Mouse (Mus musculus): ENCODE data around the gene Ndufaf3. TPM values are rescaled to one million over a fixed set of nuclear protein-coding genes. Genes with fewer than 3 reads are reported as not detected.
A peak's percentile ranks its signal among the peaks of the same experiment; 100 is the strongest.

Ndufaf3 gene
- polyA plus RNA-seq, 1 experiment from 2014 or later: 65.9 TPM

DNA sequence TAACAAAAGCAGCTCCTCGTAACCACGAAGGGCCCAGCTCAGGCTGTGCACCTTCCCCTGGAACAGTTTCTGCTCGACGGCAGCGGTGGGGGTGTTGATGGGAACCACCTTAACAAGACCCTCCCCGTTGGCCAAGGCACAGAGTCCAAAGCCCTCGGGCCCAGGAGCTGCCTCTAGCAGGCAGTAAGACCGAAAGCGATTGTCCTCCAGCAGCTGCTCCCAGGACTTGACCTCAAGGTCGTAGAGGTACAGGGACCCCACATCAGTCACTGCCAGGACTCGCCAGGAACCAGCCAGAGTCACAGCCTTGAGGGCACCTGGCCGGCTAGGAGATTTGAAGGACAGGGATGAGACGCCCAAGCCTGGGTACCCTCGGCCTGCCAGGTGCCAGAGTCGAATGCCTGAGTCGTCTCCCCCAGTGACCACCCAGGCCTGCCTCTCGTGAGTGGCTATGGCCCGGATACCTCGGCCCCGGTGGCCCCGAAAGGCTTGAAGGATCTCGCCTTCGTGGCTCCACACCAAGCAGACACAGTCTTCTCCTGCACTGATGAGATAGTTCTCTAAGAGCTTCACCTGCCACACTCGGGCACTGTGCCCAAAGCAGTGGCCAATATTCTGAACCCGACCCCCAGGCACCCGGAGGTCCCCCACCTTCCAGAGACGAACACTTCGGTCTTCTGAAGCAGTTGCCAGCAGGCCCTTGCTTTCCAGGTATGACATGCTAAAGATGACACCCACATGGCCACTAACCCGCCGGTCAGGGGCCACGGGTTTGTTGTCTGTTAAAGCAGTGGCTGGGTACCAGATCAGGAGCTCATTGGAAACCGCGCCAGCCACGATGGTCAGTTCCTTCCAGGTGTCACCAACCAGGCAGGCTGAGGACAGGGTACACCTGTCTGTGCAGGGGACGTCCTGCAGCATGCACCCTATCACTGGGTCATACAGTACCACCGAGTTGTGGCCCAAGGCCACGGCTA lies 8.4 kb upstream of the Ndufaf3 start:
- no peak overlapping the region for H3K4me3 ChIP-seq (ENCODE audit: low read length)
- peaks cover 27% of the 10 kb centered on the region for H3K36me3 ChIP-seq (ENCODE audit: control insufficient read depth, insufficient read depth)
- H3K27ac ChIP-seq (ENCODE audit: low read length): no peak overlapping the region
- peaks cover 27% of the 10 kb centered on the region for H3K4me1 ChIP-seq (ENCODE audit: control insufficient read depth, insufficient read depth, low read length)
- H3K27me3 ChIP-seq (ENCODE audit: control insufficient read depth, insufficient read depth, low read length): no peaks in the 10 kb centered on the region
- no peak for ATAC-seq (replicated peaks; ENCODE audit: extremely low read depth, insufficient read depth, low FRiP score)
- no peaks in the 10 kb centered on the region for H3K9me3 ChIP-seq (replicated peaks; ENCODE audit: control insufficient read depth, low read length)
- WGBS: 83% methylated on average over 37 of the region's 37 CpGs
- H3K9ac ChIP-seq (ENCODE audit: low read length): 0 out of 2 replicates have a peak overlapping the region, but pooled peaks have one; percentile 1
- no peak overlapping the region for H3K4me2 ChIP-seq (ENCODE audit: low read depth, low read length)

DNA sequence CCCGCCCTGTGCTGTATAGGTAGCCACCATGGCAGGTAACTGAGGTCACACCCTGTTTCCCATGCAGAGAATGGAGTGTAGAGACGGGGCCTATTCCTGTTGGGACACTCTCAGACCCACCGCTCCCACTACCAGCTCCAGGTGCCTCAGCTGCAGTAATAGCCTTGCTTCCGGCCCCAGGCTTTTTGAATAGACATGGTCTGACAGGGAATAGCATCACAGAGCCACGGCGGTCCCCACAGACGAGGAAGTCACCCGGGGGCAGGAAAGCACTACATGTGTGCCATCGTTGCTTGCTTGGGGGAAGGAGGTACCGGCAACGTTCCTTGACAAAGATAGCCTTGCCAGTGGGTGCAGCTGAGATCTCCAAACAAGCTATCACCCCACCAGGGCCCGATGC lies 7.7 kb upstream of the Ndufaf3 start:
- Histone ChIP-seq H3K36me3 (ENCODE audit: control insufficient read depth, insufficient read depth) (peaks cover 27% of the 10 kb centered on the region), H3K4me2 (ENCODE audit: low read depth, low read length) (no peak overlapping the region), H3K27me3 (ENCODE audit: control insufficient read depth, insufficient read depth, low read length) (no peaks in the 10 kb centered on the region), H3K4me3 (ENCODE audit: low read length) (no peak overlapping the region), H3K9ac (ENCODE audit: low read length) (no peak overlapping the region), H3K4me1 (ENCODE audit: control insufficient read depth, insufficient read depth, low read length) (peaks cover 32% of the 10 kb centered on the region), H3K9me3 (replicated peaks; ENCODE audit: control insufficient read depth, low read length) (no peaks in the 10 kb centered on the region), H3K27ac (ENCODE audit: low read length) (no peak overlapping the region)
- 86% methylated on average over 12 of the region's 12 CpGs for WGBS
- no peak for ATAC-seq (replicated peaks; ENCODE audit: extremely low read depth, insufficient read depth, low FRiP score)

- Histone ChIP-seq H3K4me3 (ENCODE audit: low read length) (no peak overlapping the region), H3K27ac (ENCODE audit: low read length) (no peak overlapping the region), H3K4me1 (ENCODE audit: control insufficient read depth, insufficient read depth, low read length) (peaks cover 30% of the 10 kb centered on the region), H3K4me2 (ENCODE audit: low read depth, low read length) (no peak overlapping the region), H3K36me3 (ENCODE audit: control insufficient read depth, insufficient read depth) (peaks cover 27% of the 10 kb centered on the region), H3K27me3 (ENCODE audit: control insufficient read depth, insufficient read depth, low read length) (no peaks in the 10 kb centered on the region), H3K9ac (ENCODE audit: low read length) (no peak overlapping the region), H3K9me3 (replicated peaks; ENCODE audit: control insufficient read depth, low read length) (no peaks in the 10 kb centered on the region)
- ATAC-seq (replicated peaks; ENCODE audit: extremely low read depth, insufficient read depth, low FRiP score): no peak
- WGBS: 49% methylated on average over 26 of the region's 26 CpGs
Measured at GRCm38 (mm10) chr9:108573774-108574690, 6.8 kb upstream of the Ndufaf3 start.

DNA sequence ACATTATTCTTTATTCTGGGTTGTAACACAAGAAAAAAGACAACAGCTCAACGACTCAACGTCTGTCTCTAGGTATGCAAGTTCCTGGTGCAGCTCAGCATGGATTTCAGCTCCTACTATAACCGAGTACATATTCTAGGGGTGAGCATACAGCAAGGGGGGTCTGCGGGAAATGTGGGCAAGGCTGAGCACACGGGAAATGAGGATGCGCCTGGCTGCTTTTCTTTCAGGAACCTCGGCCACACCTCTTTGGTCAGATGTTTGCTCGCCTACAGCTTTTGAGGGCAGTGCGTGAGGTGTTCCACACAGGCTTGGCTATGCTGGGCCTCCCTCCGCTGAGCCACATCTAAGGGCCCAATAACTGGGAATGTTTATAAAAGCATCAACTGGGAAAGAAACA lies 5.1 kb upstream of the Ndufaf3 start:
- no peak for ATAC-seq (replicated peaks; ENCODE audit: extremely low read depth, insufficient read depth, low FRiP score)
- H3K36me3 ChIP-seq (ENCODE audit: control insufficient read depth, insufficient read depth): peaks cover 27% of the 10 kb centered on the region
- H3K27me3 ChIP-seq (ENCODE audit: control insufficient read depth, insufficient read depth, low read length): no peaks in the 10 kb centered on the region
- no peak overlapping the region for H3K27ac ChIP-seq (ENCODE audit: low read length)
- no peak overlapping the region for H3K4me3 ChIP-seq (ENCODE audit: low read length)
- no peak overlapping the region for H3K4me2 ChIP-seq (ENCODE audit: low read depth, low read length)
- WGBS: 83% methylated on average over 10 of the region's 10 CpGs
- H3K9ac ChIP-seq (ENCODE audit: low read length): no peak overlapping the region
- H3K4me1 ChIP-seq (ENCODE audit: control insufficient read depth, insufficient read depth, low read length): peaks cover 34% of the 10 kb centered on the region
- no peaks in the 10 kb centered on the region for H3K9me3 ChIP-seq (replicated peaks; ENCODE audit: control insufficient read depth, low read length)

DNA sequence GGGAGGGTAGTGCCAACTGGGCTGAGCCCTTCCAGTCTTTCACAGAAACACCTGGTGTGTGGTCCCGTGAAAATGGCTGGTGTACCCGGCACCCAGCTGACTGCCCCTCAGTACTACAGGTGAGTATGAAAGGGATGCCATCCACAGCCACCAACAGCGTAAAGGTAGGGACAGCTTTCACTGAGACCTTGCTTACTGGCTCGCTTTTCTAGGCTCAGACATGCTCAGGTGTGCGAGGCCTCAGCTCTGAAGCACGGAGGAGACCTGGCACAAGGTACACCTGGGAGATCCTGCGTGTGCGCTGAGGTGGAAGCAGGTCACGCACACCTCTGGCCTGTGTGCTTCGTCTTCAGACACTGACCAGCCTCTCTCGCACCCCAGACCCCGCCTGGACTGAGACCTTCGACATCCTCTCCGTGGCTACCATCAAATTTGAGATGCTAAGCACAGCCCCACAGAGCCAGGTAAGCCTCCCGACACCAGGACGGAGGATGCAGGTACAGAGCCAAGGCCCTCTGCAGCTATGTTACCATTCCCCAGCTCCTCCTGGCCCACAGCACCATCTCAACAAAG lies 4.3 kb upstream of the Ndufaf3 start:
- Histone ChIP-seq H3K27ac (ENCODE audit: low read length) (no peak overlapping the region), H3K27me3 (ENCODE audit: control insufficient read depth, insufficient read depth, low read length) (no peaks in the 10 kb centered on the region), H3K4me1 (ENCODE audit: control insufficient read depth, insufficient read depth, low read length) (peaks cover 28% of the 10 kb centered on the region), H3K4me3 (ENCODE audit: low read length) (no peak overlapping the region), H3K9ac (ENCODE audit: low read length) (no peak overlapping the region), H3K36me3 (ENCODE audit: control insufficient read depth, insufficient read depth) (peaks cover 27% of the 10 kb centered on the region), H3K9me3 (replicated peaks; ENCODE audit: control insufficient read depth, low read length) (no peaks in the 10 kb centered on the region), H3K4me2 (ENCODE audit: low read depth, low read length) (no peak overlapping the region)
- no peak for ATAC-seq (replicated peaks; ENCODE audit: extremely low read depth, insufficient read depth, low FRiP score)
- 90% methylated on average over 16 of the region's 16 CpGs for WGBS

DNA sequence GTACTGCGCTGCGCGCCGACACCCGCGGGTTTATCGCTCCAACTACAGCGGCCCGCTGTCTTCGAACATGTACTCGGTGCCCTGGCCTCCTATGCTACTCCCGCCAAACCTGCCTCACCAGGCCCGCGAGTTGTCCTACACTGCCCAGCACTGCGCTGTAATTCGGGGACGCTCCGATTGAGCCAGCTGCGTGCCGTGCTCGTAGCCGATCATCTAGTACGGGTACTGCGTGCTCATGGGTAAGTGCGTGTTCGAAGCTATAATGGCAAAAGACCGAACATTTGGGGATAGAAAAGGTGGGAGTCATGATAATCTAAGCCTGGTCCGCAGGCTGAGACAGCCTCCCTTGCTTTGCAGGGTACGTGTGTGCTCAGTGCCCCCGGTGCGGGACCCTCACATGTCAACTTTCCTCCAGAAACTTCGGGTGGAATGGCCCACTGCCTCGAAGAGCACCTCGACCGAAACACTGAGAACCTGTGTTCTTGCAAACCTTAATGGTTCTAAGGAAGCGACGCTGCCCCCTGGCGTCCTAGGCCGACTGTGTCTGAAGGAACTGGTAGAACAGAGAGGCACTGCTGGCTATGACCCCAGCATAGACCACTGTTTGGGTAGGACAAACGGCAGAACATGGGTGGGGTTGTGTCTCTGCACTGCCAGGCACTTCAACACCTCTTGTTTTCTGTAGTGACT lies 3.1 kb upstream of the Ndufaf3 start:
- Histone ChIP-seq H3K27ac (ENCODE audit: low read length) (peak overlapping the region; percentile 43; the same call in 1 of the 2 replicates), H3K4me1 (ENCODE audit: control insufficient read depth, insufficient read depth, low read length) (peaks cover 33% of the 10 kb centered on the region), H3K27me3 (ENCODE audit: control insufficient read depth, insufficient read depth, low read length) (no peaks in the 10 kb centered on the region), H3K9me3 (replicated peaks; ENCODE audit: control insufficient read depth, low read length) (no peaks in the 10 kb centered on the region), H3K36me3 (ENCODE audit: control insufficient read depth, insufficient read depth) (peaks cover 25% of the 10 kb centered on the region), H3K4me3 (ENCODE audit: low read length) (peak overlapping the region; percentile 73), H3K9ac (ENCODE audit: low read length) (peak overlapping the region; percentile 76), H3K4me2 (ENCODE audit: low read depth, low read length) (peak overlapping the region; percentile 94)
- WGBS: under 1% methylated on average over 40 of the region's 40 CpGs
- no peak for ATAC-seq (replicated peaks; ENCODE audit: extremely low read depth, insufficient read depth, low FRiP score)

- Histone ChIP-seq H3K4me2 (ENCODE audit: low read depth, low read length) (peak within 1 kb of the TSS; percentile 100), H3K27ac (ENCODE audit: low read length) (peak within 1 kb of the TSS; percentile 43), H3K4me1 (ENCODE audit: control insufficient read depth, insufficient read depth, low read length) (peaks cover 31% of the 10 kb centered on the region), H3K36me3 (ENCODE audit: control insufficient read depth, insufficient read depth) (peaks cover 27% of the 10 kb centered on the region), H3K4me3 (ENCODE audit: low read length) (peak within 1 kb of the TSS; percentile 73), H3K9me3 (replicated peaks; ENCODE audit: control insufficient read depth, low read length) (no peaks in the 10 kb centered on the region), H3K9ac (ENCODE audit: low read length) (peak within 1 kb of the TSS; percentile 76), H3K27me3 (ENCODE audit: control insufficient read depth, insufficient read depth, low read length) (no peaks in the 10 kb centered on the region)
- WGBS: 6% methylated on average over 42 of the region's 42 CpGs
- ATAC-seq (replicated peaks; ENCODE audit: extremely low read depth, insufficient read depth, low FRiP score): peak; percentile 55
Measured at GRCm38 (mm10) chr9:108569381-108570206, 2.4 kb upstream of the Ndufaf3 start, which contains the start of gene Dalrd3. TSS of gene Dalrd3 (plus strand) at chr9:108569886.
